Mouse (Mus musculus) ovary, postnatal 10 days (tissue): ENCODE results near the gene Olfr993.

Source experiments
- DNase-seq: peaks from one replicate; pipeline ENCODE4 v3.0.0; 2022; ENCODE audit warnings: low spot score

Gene Olfr993

GRCm38 (mm10) chr2:85414777-85415176 lies at the start of gene Olfr993:
Gene Olfr993 (minus strand): TSS chr2:85414877.
- no peak for DNase-seq

DNA sequence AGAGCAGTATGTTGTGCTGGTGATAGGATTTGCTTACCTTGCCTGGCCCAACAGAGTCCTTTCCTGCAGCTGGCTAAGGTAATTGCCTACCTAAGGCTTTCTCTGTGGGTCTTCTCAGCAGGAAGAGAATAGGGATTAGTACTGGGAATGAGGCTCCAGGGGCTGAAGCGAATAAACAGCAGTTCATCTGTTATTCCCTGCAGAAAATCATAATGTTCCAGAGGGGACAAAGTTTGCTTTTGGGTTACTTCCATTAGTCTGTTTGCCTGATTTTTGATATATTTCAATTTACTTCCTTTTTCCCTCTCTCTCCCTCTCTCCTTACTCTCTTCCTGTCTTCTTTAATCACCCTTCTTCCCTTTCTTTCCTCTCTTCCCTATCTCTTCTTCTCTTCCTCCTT lies 28.9 kb upstream of the Olfr993 start, which contains the start of gene Olfr995:
Gene Olfr995, minus strand, starts transcription at position 101 of the 400 bp plus-strand sequence.
- no peak for DNase-seq

- DNase-seq = no peak
Measured at GRCm38 (mm10) chr2:85442546-85442945, 27.9 kb upstream of the Olfr993 start.

DNA sequence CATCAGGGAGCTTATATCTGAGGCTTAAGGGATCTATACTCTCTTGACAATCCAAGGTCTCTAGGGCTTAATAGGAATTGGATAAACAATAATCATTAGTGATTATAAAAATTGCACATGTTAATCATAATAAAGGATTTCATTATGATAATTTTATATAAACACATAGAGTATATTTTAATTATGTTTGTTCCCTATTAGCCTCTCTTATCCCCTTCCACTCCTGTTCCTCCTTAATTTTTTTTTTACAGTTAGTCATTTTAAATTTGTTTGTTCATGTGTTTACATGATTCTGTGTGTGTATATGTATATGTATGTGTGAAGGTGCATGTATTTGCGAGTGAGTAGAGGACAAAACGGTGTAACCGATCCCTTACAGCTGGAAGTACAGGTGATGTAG lies 21.7 kb upstream of the Olfr993 start, which contains the start of gene Olfr994:
Gene Olfr994, minus strand, starts transcription at position 101 of the 400 bp plus-strand sequence.
- DNase-seq = no peak

DNA sequence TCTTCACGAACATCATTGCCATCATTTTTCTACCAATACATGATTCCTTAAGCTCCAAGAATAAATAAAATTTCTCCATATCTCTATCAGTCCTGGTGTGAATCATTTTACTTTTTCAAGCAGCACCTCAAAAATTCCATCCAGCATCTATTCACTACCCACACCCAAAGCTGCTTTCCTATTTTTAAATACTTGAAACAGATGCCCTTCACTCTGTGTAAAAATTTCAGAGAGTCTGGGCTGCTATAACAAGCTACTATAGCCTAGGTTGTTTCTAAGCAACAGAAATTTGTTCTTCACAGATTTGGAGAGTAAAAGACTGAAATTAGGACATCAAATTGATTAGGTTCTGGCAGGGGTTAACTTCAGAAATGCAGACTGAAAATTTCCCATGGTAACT lies 11.2 kb upstream of the Olfr993 start:
- DNase-seq = no peak

DNA sequence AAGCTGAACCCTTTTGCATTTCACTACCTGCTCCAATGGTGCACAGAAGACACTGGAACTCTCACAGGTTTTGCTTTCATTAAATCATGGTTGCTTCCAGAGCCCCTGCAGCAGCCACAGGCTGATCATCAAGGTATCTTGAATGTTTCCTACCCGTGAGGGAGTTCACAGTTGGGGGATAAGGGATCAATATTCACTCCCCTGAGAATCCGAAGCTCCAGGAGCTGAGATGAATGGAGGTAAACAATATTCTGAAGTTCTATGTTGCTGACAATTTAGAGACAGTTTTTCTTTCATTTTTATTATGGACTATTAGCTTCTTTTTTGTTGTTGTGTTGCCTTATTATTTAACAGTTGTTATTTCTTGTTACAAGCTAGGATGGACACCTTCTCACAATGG lies 5.3 kb downstream of the Olfr993 start, which contains the start of gene Olfr992:
Gene Olfr992, minus strand, starts transcription at position 101 of the 400 bp plus-strand sequence.
- DNase-seq = no peak
